Mouse (Mus musculus) CH12.LX (cell line): ENCODE data around the gene Aatf.

Source experiments
- CHD1 ChIP-seq: IDR thresholded peaks from 2 replicates; pipeline ENCODE4 v1.6.1; 2012; ENCODE audit warnings: low read depth, low read length, improper control_type of control experiment, inconsistent platforms
- CTCF ChIP-seq, 2 experiments: IDR thresholded peaks in 1 of 2; conservative IDR thresholded peaks in 1 of 2; 2 replicates each; pipeline ENCODE4 v1.5.1; 2011 to 2012; ENCODE audit warnings: low read depth in 2 of 2, low read length in 2 of 2, improper control_type of control experiment in 1 of 2, inconsistent platforms in 1 of 2, mild to moderate bottlenecking in 1 of 2, moderate library complexity in 1 of 2
- E2F4 ChIP-seq: IDR thresholded peaks from 2 replicates; pipeline ENCODE4 v1.6.1; 2011; ENCODE audit warnings: low read depth, low read length, improper control_type of control experiment; ENCODE audit not compliant: insufficient replicate concordance
- IRF4 ChIP-seq: IDR thresholded peaks from 2 replicates; pipeline ENCODE4 v1.6.1; 2014; ENCODE audit warnings: low read depth, mild to moderate bottlenecking, inconsistent platforms, low read length, improper control_type of control experiment
- MAX ChIP-seq: IDR thresholded peaks from 2 replicates; pipeline ENCODE4 v1.6.1; 2011; ENCODE audit warnings: low read length, improper control_type of control experiment
- POLR2A ChIP-seq: IDR thresholded peaks from 2 replicates; pipeline ENCODE4 v1.6.1; 2011; ENCODE audit warnings: low read depth, mild to moderate bottlenecking, improper control_type of control experiment, low read length
- POLR2AphosphoS2 ChIP-seq: IDR thresholded peaks from 2 replicates; pipeline ENCODE4 v1.6.1; 2011; ENCODE audit warnings: low read depth, low read length, improper control_type of control experiment
- USF1 ChIP-seq: IDR thresholded peaks from 2 replicates; pipeline ENCODE4 v1.6.1; 2014; ENCODE audit warnings: low read depth, mild to moderate bottlenecking, inconsistent platforms, low read length, improper control_type of control experiment
- ZKSCAN1 ChIP-seq: IDR thresholded peaks from 2 replicates; pipeline ENCODE4 v1.6.1; 2012; ENCODE audit warnings: low read depth, inconsistent platforms, low read length, improper control_type of control experiment, borderline replicate concordance

- TF ChIP-seq CTCF (conservative IDR thresholded peaks at IDR 0.05 in 1 of 2, IDR thresholded peaks at IDR 0.05 in 1 of 2; ENCODE audit: low read depth in 2 of 2, low read length in 2 of 2) (no peak), MAX (no peak), IRF4 (no peak), E2F4 (no peak), ZKSCAN1 (no peak), CHD1 (no peak), POLR2AphosphoS2 (no peak), USF1 (no peak), POLR2A (no peak)
These were observed 16.4 kb downstream of the Aatf start for GRCm38 (mm10) chr11:84496901-84497300.
